Mouse (Mus musculus): ENCODE results near the gene Tat.
"Not testable (repeated sequence)": the region's sequence is repeated elsewhere in the genome, so short reads cannot be mapped to it uniquely, and the experiment has no call there.

The Tat gene

GRCm38 (mm10) chr8:109982386-109983105, 7.7 kb upstream of the Tat start:
- in situ Hi-C loops (cut with MboI, MseI): no loop called here

GRCm38 (mm10) chr8:109983944-109984343, 6.3 kb upstream of the Tat start:
- in situ Hi-C loops (cut with MboI, MseI): no loop called here

GRCm38 (mm10) chr8:109986384-109986783, 3.9 kb upstream of the Tat start:
- in situ Hi-C loops (cut with MboI, MseI): no loop called here

- in situ Hi-C loops (cut with MboI, MseI): no loop called here
These were observed 2.5 kb upstream of the Tat start for GRCm38 (mm10) chr8:109987776-109988175.

GRCm38 (mm10) chr8:109989151-109989550, 1.1 kb upstream of the Tat start:
- in situ Hi-C loops (cut with MboI, MseI): no loop called here

GRCm38 (mm10) chr8:109992166-109992565, 1.9 kb downstream of the Tat start:
- in situ Hi-C loops (cut with MboI, MseI): no loop called here

- in situ Hi-C loops (cut with MboI, MseI): no loop called here
These were observed 2.7 kb downstream of the Tat start for GRCm38 (mm10) chr8:109992951-109993350.

- in situ Hi-C loops (cut with MboI, MseI): no loop called here
These were observed 7.1 kb downstream of the Tat start for GRCm38 (mm10) chr8:109997381-109997780.

- in situ Hi-C loops (cut with MboI, MseI): no loop called here
These were observed 7.8 kb downstream of the Tat start for GRCm38 (mm10) chr8:109998066-109998465.

GRCm38 (mm10) chr8:109999974-110000373, 9.7 kb downstream of the Tat start:
- in situ Hi-C loops (cut with MboI, MseI): no loop called here

GRCm38 (mm10) chr8:110002953-110003352, 12.7 kb downstream of the Tat start:
- in situ Hi-C loops (cut with MboI, MseI): no loop called here

- in situ Hi-C loops (cut with MboI, MseI): no loop called here
These were observed 14.1 kb downstream of the Tat start for GRCm38 (mm10) chr8:110004300-110004699.

- in situ Hi-C loops (cut with MboI, MseI): no loop called here
These were observed 16.2 kb downstream of the Tat start for GRCm38 (mm10) chr8:110006312-110007023.

- in situ Hi-C loops (cut with MboI, MseI): no loop called here
These were observed 18.2 kb downstream of the Tat start for GRCm38 (mm10) chr8:110008228-110008994.

- in situ Hi-C loops (cut with MboI, MseI): no loop called here
These were observed 18.8 kb downstream of the Tat start for GRCm38 (mm10) chr8:110008995-110009446.

GRCm38 (mm10) chr8:110010868-110011267, 20.6 kb downstream of the Tat start:
- in situ Hi-C loops (cut with MboI, MseI): loop anchor here (5.0 to 10.0 kb wide), 2 partner anchors 56 to 356 kb away; no protein-coding TSS in a partner anchor

- in situ Hi-C loops (cut with MboI, MseI): loop anchor here in 1 of 2 experiments (10.0 kb wide), 1 partner anchor 377 kb away; no protein-coding TSS in a partner anchor
These were observed 31.8 kb downstream of the Tat start for GRCm38 (mm10) chr8:110022081-110022480.

- in situ Hi-C loops (cut with MboI, MseI): loop anchor here in 1 of 2 experiments (10.0 kb wide), 1 partner anchor 378 kb away; no protein-coding TSS in a partner anchor
These were observed 32.6 kb downstream of the Tat start for GRCm38 (mm10) chr8:110022768-110023344.

- in situ Hi-C loops (cut with MboI, MseI): not testable (repeated sequence)
These were observed 43.5 kb downstream of the Tat start for GRCm38 (mm10) chr8:110033771-110034170.

- in situ Hi-C loops (cut with MboI, MseI): no loop called here
These were observed 44.1 kb downstream of the Tat start for GRCm38 (mm10) chr8:110034331-110034730.

GRCm38 (mm10) chr8:110036156-110036555, 45.9 kb downstream of the Tat start:
- in situ Hi-C loops (cut with MboI, MseI): no loop called here

- in situ Hi-C loops (cut with MboI, MseI): no loop called here
These were observed 49.0 kb downstream of the Tat start for GRCm38 (mm10) chr8:110039216-110039615.
